Mouse (Mus musculus) hindbrain, postnatal 0 days (tissue): ENCODE data around the gene Ispd. TPM values are rescaled to one million over a fixed set of nuclear protein-coding genes. Genes with fewer than 3 reads are reported as not detected.

Source experiments
- ATAC-seq: fragments of 200-750 bp; cut with Nextera tagmentation; 2 replicates; pipeline ENCODE4 v1.8.0; 2017; ENCODE audit warnings: mild to moderate bottlenecking, moderate TSS enrichment, moderate library complexity
- DNase-seq: peaks from one replicate; pipeline ENCODE4 v3.0.0-alpha.2; 2015; ENCODE audit warnings: low spot score
- H3K27ac ChIP-seq: fragments of 300-500 bp; sonication (generic); 2 replicates; pipeline ENCODE4 v1.5.1; 2014; ENCODE audit warnings: mild to moderate bottlenecking
- H3K27me3 ChIP-seq: fragments of 300-500 bp; sonication (generic); 2 replicates; pipeline ENCODE4 v1.6.1; 2014; ENCODE audit warnings: low read length, mixed read lengths; ENCODE audit not compliant: insufficient read depth
- H3K36me3 ChIP-seq: fragments of 300-500 bp; sonication (generic); 2 replicates; pipeline ENCODE4 v1.6.1; 2014; ENCODE audit warnings: low read length, mixed read lengths; ENCODE audit not compliant: insufficient read depth
- H3K4me1 ChIP-seq: fragments of 300-500 bp; sonication (generic); 2 replicates; pipeline ENCODE4 v1.6.1; 2014; ENCODE audit warnings: antibody characterized with exemption, low read length, mixed read lengths; ENCODE audit not compliant: insufficient read depth
- H3K4me2 ChIP-seq: fragments of 300-500 bp; sonication (generic); 2 replicates; pipeline ENCODE4 v1.6.1; 2014; ENCODE audit warnings: low read depth, mild to moderate bottlenecking, low read length, moderate library complexity, mixed read lengths
- H3K4me3 ChIP-seq: fragments of 300-500 bp; sonication (generic); 2 replicates; pipeline ENCODE4 v1.5.1; 2014; ENCODE audit warnings: low read length
- H3K9ac ChIP-seq: fragments of 300-500 bp; sonication (generic); replicated peaks from 2 replicates; pipeline ENCODE4 v1.6.1; 2014; ENCODE audit warnings: mild to moderate bottlenecking, low read length, moderate library complexity, mixed read lengths
- H3K9me3 ChIP-seq: fragments of 300-500 bp; sonication (generic); 2 replicates; pipeline ENCODE4 v1.6.1; 2016; ENCODE audit warnings: low read length, mixed read lengths
- CTCF ChIP-seq: IDR thresholded peaks from 2 replicates; pipeline ENCODE4 v1.5.1; 2016; ENCODE audit warnings: antibody characterized with exemption, control low read depth, low read depth
- WGBS: fragments of 180-500 bp; shearing (Covaris S2); extraction: QIAGEN DNeasy Blood & Tissue Kit; methylation state at CpG from one replicate; pipeline ENCODE4 v1.1.7; 2014; 5-methylcytosine and 5-hydroxymethylcytosine counted together
- polyA plus RNA-seq: library from polyadenylated mRNA; unstranded; fragments of >200 nt; fragmentation: Nextera tagmentation; extraction: Ambion mirVana; gene quantifications from 2 replicates; pipeline ENCODE4 v1.2.1, GENCODE M21; 2015
- total RNA-seq: library from RNA; depleted of rRNA; stranded (reverse); fragments of >200 nt; gene quantifications from 2 replicates; pipeline ENCODE4 v1.2.3, GENCODE M21; 2014

The Ispd gene
- total and polyA plus RNA-seq, 2 experiments from 2014 or later, result 7.6 to 13.3 TPM

GRCm38 (mm10) chr12:36694072-36694471 is 312.8 kb downstream of the Ispd start:
- no peak for TF ChIP-seq CTCF
- H3K9ac ChIP-seq, result no peak overlapping the region
- H3K9me3 ChIP-seq, result no peaks in the 10 kb centered on the region
- ATAC-seq (no peak), DNase-seq (no peak)
- no peak overlapping the region for H3K4me2 ChIP-seq
- no peak overlapping the region for H3K4me3 ChIP-seq
- no peak overlapping the region for H3K27ac ChIP-seq
- H3K36me3 ChIP-seq, result no peaks in the 10 kb centered on the region; the same call in 1 of the 2 replicates
- no peaks in the 10 kb centered on the region for H3K27me3 ChIP-seq
- H3K4me1 ChIP-seq, result no peaks in the 10 kb centered on the region
- 66% methylated on average over 2 of the region's 2 CpGs for WGBS

- Histone ChIP-seq H3K4me3 (no peak overlapping the region), H3K4me1 (no peaks in the 10 kb centered on the region), H3K36me3 (no peaks in the 10 kb centered on the region), H3K27ac (no peak overlapping the region), H3K4me2 (no peak overlapping the region), H3K9me3 (no peaks in the 10 kb centered on the region), H3K9ac (no peak overlapping the region), H3K27me3 (no peaks in the 10 kb centered on the region)
- DNase-seq (peak; percentile 62), ATAC-seq (no peak)
- peak; percentile 54 for TF ChIP-seq CTCF
- WGBS, result 33% methylated on average over 1 of the region's 1 CpGs
Observed at GRCm38 (mm10) chr12:36704380-36704779, 323.1 kb downstream of the Ispd start.

GRCm38 (mm10) chr12:36708810-36709209 is 327.6 kb downstream of the Ispd start:
- Histone ChIP-seq H3K9ac (no peak overlapping the region), H3K36me3 (no peaks in the 10 kb centered on the region), H3K27me3 (no peaks in the 10 kb centered on the region), H3K4me3 (no peak overlapping the region), H3K9me3 (no peaks in the 10 kb centered on the region), H3K4me1 (no peaks in the 10 kb centered on the region), H3K4me2 (no peak overlapping the region), H3K27ac (no peak overlapping the region)
- 74% methylated on average over 1 of the region's 1 CpGs for WGBS
- TF ChIP-seq CTCF, result no peak
- DNase-seq (no peak), ATAC-seq (no peak)

- H3K9me3 ChIP-seq, result no peaks in the 10 kb centered on the region
- DNase-seq (peak; percentile 80), ATAC-seq (0 out of 2 replicates have a peak, but pooled peaks have one; percentile 64)
- H3K4me2 ChIP-seq, result peak overlapping the region; percentile 50
- peak overlapping the region; percentile 26 for H3K4me3 ChIP-seq
- H3K27me3 ChIP-seq, result no peaks in the 10 kb centered on the region
- TF ChIP-seq CTCF, result peak; percentile 66
- no peak overlapping the region for H3K27ac ChIP-seq
- H3K9ac ChIP-seq, result no peak overlapping the region
- H3K36me3 ChIP-seq, result no peaks in the 10 kb centered on the region
- no peaks in the 10 kb centered on the region for H3K4me1 ChIP-seq
- 24% methylated on average over 17 of the region's 17 CpGs for WGBS
Observed at GRCm38 (mm10) chr12:36713866-36714662, 332.8 kb downstream of the Ispd start.

- no peak for DNase-seq
- Histone ChIP-seq H3K4me2 (no peak overlapping the region), H3K9ac (no peak overlapping the region), H3K9me3 (no peaks in the 10 kb centered on the region), H3K27ac (no peak overlapping the region), H3K27me3 (no peaks in the 10 kb centered on the region), H3K36me3 (no peaks in the 10 kb centered on the region), H3K4me3 (no peak overlapping the region), H3K4me1 (no peaks in the 10 kb centered on the region)
- TF ChIP-seq CTCF, result no peak
- no peak for ATAC-seq
- 72% methylated on average over 5 of the region's 5 CpGs for WGBS
Observed at GRCm38 (mm10) chr12:36717526-36717925, 336.3 kb downstream of the Ispd start.

- DNase-seq (no peak), ATAC-seq (no peak)
- no peaks in the 10 kb centered on the region for H3K9me3 ChIP-seq
- no peak overlapping the region for H3K4me3 ChIP-seq
- no peak overlapping the region for H3K27ac ChIP-seq
- no peaks in the 10 kb centered on the region for H3K27me3 ChIP-seq
- no peak overlapping the region for H3K4me2 ChIP-seq
- H3K9ac ChIP-seq, result no peak overlapping the region
- TF ChIP-seq CTCF, result no peak
- WGBS, result 71% methylated on average over 2 of the region's 2 CpGs
- H3K4me1 ChIP-seq, result no peaks in the 10 kb centered on the region
- no peaks in the 10 kb centered on the region for H3K36me3 ChIP-seq
Observed at GRCm38 (mm10) chr12:36718417-36718816, 337.2 kb downstream of the Ispd start.

GRCm38 (mm10) chr12:36719074-36719473 is 337.8 kb downstream of the Ispd start:
- WGBS, result 62% methylated on average over 3 of the region's 3 CpGs
- H3K9ac ChIP-seq, result no peak overlapping the region
- no peak overlapping the region for H3K4me3 ChIP-seq
- H3K36me3 ChIP-seq, result no peaks in the 10 kb centered on the region
- DNase-seq (no peak), ATAC-seq (no peak)
- no peaks in the 10 kb centered on the region for H3K9me3 ChIP-seq
- H3K4me2 ChIP-seq, result no peak overlapping the region
- no peak overlapping the region for H3K27ac ChIP-seq
- TF ChIP-seq CTCF, result no peak
- no peaks in the 10 kb centered on the region for H3K4me1 ChIP-seq
- no peaks in the 10 kb centered on the region for H3K27me3 ChIP-seq
